Mouse (Mus musculus) lung, postnatal 36 days (tissue): ENCODE data around the gene Sfr1.

Experiments
- DNase-seq: peaks from one replicate; pipeline ENCODE4 v3.0.0; 2022; ENCODE audit warnings: mixed read lengths

Gene Sfr1

GRCm38 (mm10) chr19:47731071-47731881, at the start of gene Sfr1:
Gene Sfr1 (plus strand): TSS chr19:47731682.
- peak; percentile 99 for DNase-seq

DNA sequence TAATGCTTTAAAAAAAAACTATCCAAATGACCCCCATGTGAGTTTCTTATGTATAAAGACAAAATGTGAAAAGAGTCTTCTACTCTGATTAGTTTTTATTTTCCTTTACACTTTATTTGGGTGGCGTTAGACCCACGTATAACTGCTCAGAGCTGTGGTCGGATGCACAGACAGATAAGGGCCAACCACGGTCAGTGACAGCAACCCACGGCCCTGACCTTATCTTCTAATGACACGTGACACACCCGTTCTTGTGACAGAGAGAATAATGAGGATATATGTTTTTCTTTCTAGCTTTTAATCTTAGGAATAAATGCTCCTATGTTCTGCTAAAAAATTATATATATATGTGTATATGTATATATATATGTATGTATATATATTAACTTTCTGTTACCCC, 41.9 kb upstream of the Sfr1 start:
- no peak for DNase-seq

DNA sequence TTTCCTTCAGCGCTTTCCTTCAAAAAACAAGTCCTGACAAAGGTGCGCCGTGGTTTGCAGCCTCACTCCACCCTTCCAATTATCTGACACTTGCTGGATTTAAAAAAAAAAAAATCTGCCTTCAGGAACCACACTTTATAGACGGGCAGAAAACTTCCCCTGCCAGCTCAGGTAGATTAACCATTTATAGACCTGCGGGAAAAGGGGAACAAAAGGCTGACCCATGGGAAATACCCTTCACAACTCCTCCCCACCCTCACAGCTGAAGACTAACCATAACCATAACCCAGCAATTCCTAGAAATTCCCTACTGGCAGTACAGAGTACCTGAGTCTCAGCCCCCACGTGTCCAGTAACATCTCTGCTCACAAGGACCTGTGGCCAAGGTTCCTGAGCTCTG, 39.5 kb upstream of the Sfr1 start, which contains the start of gene Col17a1:
Gene Col17a1 (minus strand): TSS at position 101 of the 400 bp plus-strand sequence.
- DNase-seq: no peak

GRCm38 (mm10) chr19:47695725-47696124, 35.8 kb upstream of the Sfr1 start:
- DNase-seq: no peak

DNA sequence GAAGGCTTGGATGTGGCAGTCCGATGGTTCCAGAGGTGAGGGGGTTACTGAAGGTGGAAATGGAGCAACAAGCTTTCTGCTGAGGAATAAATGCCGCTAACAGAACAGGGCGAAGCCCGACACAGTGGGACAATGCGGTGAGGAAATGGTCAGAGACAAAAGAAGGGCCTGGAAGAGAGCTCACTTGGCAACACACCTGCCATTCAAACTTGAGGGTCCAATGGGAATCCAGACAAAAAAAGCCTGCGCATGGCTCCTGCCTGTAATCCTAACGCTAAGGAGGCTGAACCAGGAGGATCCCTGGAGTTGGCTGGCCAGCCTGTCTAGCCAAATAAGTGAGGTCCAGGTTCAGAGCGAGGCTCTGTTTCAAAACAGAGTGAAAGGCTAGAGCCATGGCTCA, 35.1 kb upstream of the Sfr1 start:
- no peak for DNase-seq

GRCm38 (mm10) chr19:47697067-47697466, 34.4 kb upstream of the Sfr1 start:
- DNase-seq: no peak

GRCm38 (mm10) chr19:47698266-47698665, 33.2 kb upstream of the Sfr1 start:
- DNase-seq: no peak

GRCm38 (mm10) chr19:47699743-47700142, 31.7 kb upstream of the Sfr1 start:
- peak; percentile 6 for DNase-seq

DNA sequence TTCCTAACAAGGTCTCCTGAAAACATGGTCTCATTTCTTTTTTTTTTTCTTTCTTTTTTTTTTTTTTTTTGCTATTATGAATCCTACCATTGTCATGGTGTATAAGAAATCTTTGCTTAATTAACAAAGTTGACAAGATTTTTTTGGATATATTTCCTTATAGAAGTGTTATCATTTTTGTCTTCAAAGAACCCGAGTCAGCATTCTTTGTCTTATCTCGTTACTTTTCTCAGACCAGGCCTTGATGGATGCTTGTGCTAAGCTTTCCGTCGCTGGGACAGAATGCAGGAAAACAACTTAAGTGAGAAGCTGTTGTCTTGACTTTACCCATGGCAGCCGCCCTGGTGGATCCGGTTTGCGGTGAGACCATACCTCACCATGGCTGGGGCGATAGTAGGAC, 31.0 kb upstream of the Sfr1 start:
- DNase-seq: no peak

DNA sequence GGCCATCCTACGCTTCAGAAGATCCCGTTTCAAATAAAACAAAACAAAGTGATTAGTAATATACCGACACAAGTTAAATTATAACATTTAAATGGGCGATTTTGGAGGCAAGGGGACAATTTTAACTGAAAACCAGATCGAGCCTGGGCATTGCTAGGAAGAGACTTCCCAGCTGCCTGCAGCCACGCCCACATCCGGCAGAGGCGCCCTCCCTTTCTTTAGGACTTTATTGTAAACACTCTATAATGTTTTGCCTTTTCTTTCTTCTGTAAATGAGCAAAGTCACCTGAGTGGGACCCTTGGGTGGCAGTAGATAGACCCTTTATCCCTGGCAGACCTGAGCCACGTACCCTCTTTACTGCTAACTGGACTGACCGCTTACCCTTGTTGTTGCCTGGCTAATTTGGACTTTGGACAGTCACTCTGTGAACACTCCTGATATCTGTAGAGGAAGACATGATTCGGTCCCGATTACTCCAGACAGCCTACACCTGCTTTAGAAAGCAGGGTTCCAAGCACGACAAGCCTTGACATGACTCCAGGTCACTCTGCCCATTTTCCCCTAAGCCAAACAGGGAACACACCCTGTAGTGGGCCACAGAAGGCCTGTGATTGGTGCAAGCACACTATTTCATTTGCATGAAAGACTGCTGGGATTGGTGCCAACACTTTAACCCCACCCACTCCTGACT, 26.3 kb upstream of the Sfr1 start:
- DNase-seq: no peak

- no peak for DNase-seq
Measured at GRCm38 (mm10) chr19:47705772-47706309, 25.6 kb upstream of the Sfr1 start.

DNA sequence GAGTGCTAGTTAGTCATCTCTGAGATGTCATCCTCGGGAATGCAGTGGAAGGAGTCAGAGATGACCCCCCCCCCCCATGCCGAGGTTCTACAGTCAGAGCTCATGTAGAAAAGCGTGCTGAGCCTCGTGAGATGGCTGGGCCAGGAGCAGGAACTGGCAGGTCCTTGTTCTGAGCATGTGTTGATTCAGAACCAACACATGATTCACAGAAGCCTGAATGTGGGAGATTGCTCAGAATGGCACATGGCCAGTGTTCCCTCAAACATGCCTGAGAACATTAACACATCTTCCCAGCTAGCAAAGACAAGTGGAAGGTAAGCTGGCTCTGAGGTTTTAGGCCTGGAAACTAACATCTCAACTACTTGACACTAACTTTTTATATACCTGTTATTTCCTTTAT, 21.1 kb upstream of the Sfr1 start:
- no peak for DNase-seq

GRCm38 (mm10) chr19:47713457-47713856, 18.0 kb upstream of the Sfr1 start:
- no peak for DNase-seq

DNA sequence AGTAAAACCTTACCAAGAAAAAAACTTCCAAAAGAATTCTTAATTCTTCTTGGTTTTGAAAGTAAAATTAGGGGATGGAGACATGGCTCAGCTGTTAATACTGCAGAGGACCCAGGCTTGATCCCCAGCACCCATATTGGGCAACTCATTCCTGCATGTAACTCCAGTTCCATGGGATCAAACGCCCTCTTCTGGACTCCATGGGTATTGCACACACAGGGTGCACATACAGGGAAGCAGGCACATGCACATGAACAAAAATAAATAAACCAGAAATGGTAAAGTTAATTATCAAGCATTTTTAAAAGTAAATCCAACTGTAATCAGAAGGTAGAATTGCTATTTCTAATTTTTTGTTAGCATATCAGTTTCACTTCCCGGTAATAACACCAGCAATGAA, 15.3 kb upstream of the Sfr1 start:
- no peak for DNase-seq

DNA sequence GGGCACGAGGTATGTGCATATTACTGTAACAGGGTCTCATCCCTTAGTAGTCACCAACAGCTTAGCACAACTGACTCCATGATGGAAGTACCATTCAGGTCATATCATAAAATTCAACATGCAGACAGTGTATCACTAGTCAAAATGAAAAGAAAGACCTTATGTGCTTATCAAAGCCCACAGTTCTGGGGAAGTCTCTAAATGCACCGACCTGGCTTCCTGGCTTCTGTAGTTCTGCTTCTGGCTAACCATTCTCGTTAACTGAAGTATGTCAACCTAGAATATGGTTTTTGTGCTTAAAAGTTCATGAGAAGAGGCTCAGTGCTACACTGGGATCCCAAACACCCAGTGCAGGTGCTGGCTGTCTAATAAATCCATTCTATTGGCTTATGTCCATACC, 12.3 kb upstream of the Sfr1 start:
- DNase-seq: no peak

DNA sequence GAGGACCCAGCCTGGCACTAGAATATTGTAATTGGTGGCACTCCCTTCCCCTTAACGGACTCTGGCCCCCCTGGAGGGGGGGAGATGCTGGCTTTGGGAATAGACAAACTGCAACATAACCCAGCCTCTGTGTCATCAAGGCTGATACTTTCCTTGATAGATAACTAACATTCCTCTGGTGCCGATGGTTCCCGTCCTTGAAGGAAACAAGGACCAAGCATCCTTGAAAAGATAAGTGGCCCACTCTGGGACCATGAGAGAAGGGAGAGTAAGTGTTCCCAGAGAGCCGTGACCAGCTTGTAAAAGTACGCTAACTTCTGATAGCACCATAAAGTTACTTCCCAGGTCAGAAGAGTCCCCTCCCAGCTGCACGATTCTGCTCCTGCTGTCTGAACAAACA, 9.0 kb upstream of the Sfr1 start:
- DNase-seq: no peak

DNA sequence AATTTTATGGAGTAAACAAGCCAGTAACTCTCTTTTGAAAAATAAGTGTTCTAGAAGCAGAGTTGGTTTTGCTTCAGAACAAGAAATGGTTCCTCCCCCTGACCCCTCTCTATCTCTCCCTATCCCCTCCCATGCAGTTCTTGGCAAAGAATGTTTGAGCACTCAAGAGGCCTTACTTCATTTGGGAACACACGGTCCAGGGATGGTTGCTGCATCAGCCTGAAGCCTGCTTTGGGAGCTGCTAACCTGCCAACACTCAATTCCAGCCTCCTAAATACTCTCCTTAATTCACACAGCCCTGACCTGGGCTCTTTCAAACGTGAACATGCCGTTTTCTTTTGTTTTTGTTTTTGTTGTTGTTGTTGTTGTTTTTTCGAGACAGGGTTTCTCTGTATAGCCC, 6.6 kb upstream of the Sfr1 start:
- DNase-seq: no peak

DNA sequence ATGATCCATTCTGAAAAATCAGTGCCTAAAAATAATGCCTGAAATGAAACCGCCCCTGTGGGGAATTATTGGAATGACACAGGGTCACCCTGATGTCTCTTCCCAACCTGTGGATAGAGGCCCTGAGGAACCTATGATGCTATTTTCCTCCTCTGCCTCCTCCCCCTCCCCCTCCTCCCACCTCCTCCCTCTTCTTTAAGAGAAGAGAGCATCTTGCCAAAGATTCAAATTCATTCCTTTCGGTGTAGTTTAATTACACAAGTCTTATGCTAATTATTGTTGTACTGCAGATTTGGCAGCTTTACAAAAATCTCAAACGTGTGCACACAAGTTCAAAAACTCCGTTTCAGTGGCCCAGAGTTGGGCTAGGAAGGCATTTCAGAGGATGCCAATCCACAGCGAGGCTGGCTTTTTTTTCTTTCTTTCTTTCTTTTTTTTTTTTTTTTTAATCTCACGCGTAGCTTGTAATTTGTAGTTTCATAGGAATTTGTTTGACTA, 5.8 kb upstream of the Sfr1 start:
- no peak for DNase-seq

DNA sequence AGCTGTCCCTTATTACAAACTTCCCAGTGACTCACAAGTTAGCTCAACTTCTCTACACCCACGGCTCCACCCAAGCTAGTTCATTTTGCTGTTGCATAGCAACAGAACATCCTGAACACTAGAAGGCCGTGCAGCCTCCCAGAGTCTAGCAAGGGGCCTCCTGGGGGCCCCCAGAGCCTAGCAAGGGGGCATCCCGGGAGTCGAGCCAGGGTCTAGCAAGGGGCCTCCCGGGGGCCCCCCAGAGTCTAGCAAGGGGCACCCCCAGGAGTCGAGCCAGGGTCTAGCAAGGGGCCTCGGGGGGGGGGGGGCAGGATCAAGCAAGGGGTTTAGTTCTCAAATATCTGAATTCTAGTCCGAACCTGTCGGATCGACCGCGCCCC, 801 bp upstream of the Sfr1 start:
- DNase-seq: peak; percentile 85

DNA sequence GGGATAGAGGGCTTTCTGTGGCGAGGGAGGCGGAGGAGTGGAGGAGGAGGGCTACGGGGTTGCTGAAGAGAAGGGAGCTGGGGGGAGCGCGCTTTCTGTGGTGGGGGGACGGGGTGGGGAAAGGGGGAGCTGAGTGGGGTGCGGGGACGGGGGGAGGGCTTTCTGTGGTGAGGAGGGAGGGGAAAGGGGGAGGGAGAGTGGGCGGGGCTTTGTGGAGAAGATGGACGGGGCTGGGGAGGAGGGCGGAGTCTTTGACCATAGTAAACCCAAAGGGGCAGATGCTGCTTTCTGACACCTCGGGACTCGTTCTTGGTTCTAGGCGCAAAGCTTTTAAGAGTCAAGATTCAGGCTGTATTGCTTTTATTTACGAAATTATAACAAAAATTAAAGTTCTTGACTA, 449 bp downstream of the Sfr1 start:
- DNase-seq: peak; percentile 75

DNA sequence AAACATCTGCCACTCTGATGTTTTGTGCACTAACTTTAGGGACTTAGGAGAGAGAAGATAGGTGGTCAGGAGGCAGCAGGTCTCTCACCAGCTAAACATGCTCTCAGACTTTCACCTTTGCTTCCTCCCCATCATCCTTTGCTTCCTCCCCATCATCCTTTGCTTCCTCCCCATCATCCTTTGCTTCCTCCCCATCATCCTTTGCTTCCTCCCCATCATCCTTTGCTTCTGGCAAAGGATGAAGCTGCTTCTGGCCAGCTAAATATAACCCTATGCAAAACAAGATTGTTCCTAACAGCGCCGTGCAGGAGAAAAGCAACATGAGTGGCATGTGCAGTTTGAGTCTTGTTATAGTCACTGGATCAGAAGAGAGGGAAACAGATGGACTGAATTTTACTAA, 15.6 kb downstream of the Sfr1 start:
- DNase-seq: no peak

GRCm38 (mm10) chr19:47748950-47749349, 17.5 kb downstream of the Sfr1 start:
- no peak for DNase-seq

DNA sequence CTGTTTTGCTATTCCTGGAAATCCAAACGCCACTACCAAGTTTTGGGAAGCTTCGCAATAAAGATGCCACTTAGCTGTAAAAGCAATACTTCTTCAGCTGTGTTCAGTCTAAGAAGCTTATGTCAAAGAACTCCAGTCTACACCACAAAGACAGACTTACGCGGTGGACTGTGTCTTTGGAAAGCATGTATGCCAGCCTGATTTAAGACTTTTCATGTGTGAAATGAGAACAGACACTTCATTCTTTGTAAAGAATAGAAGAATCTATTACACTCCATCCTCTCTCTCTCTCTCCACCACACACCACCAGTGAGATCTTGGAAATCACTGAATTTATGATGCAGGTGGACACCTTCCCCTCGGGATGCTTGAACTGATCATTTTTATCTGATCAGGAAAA, 18.9 kb downstream of the Sfr1 start:
- no peak for DNase-seq

DNA sequence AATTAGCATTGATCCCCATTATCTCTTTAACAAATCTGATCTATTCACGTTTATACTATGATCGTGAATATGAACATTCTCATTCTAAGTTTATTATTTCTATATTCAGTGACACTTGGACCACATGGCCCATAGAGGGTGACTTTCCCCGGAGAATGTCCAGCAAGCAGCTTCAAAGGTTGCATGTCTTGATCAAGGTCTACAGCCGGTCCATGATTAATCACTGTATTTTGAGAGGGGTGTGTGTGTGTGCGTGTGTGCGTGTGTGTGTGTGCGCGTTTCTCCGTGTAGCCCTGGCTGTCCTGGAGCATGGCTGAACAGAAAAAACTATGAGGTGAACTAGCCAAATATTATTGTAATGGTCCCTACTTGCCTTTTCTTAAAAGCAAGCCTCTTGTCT, 21.0 kb downstream of the Sfr1 start:
- no peak for DNase-seq
